Mouse (Mus musculus) embryo, embryonic 10 days (tissue): ENCODE data around the gene C530008M17Rik.

ENCODE experiments used
- DNase-seq: peaks from one replicate; pipeline ENCODE4 v3.0.0-alpha.2; 2015; ENCODE audit warnings: low spot score

C530008M17Rik gene

DNA sequence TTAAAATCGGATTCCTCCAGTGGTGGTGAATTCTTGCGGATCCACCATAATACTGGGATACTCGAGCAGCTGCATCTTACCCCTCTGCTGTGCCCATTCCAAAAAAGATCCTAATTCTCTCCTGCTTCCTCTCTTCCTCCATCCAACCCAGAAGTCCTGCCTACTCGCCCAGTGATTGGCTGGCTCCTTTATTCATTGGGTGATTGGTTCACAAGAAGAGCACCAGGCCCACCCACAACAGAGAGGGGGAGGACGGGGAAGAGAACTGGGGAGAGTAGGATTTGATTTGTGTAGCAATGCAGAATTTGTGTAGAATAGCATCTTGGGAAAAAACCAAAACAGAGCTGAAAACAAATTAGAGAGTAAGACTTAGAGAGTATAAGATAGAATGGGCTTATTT, 180.7 kb downstream of the C530008M17Rik start:
- DNase-seq = no peak

DNA sequence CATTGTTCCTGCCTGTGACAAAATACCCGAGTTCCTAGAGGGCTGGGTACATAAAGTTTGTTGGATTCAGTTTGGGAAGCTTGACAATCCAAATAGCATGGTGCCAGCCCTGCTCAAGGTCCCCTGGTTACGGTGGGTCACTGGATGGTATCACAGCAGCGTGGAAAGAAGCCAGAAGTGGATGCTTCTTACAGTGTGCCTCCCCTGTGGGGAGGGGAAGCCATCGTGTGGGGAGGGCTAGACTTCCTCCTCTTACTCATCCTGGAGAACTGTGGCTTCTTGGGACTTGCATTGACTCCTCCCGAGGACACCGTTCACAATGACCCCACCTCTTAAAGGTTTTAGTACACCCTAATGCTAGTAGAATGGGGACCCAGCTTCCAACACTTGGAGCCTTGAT, 183.5 kb downstream of the C530008M17Rik start:
- DNase-seq = no peak

DNA sequence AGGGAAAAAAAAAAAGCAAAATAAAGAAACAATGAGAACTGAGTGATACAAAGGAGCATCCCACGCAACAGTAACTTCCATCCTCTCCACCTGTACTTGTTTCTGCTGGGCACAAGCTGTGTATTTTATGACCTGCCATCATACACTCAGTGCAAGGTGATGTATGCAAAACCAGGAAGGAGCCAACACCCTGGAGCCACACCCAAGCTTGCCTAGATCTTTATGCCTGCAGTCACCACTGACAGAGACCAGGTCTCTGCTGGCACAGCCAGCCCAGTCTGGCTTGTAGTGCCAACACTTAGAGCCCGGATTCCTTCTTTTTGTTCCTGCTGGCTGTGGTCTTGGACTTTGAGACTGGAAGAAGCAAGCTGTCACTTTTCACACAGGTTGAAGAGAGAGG, 185.5 kb downstream of the C530008M17Rik start:
- no peak for DNase-seq

DNA sequence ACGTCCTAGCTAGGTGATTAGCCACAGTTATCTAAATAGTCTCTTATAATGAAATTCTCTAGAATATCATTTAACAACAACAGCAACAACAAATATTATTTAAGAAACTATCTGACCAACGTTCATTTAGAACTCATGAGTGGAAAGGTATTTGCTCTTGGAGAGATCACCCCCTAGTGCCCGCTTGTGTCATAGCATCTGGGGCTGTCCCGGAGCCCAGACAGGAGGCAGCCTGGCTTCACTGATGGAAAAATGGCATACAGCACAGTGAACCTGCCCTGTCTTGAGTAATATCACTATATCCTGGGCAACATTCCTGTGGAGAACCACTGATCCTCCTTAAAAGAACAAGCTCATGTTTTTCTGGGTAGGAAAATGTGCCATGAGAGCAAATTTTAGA, 187.1 kb downstream of the C530008M17Rik start:
- peak; percentile 63 for DNase-seq

DNA sequence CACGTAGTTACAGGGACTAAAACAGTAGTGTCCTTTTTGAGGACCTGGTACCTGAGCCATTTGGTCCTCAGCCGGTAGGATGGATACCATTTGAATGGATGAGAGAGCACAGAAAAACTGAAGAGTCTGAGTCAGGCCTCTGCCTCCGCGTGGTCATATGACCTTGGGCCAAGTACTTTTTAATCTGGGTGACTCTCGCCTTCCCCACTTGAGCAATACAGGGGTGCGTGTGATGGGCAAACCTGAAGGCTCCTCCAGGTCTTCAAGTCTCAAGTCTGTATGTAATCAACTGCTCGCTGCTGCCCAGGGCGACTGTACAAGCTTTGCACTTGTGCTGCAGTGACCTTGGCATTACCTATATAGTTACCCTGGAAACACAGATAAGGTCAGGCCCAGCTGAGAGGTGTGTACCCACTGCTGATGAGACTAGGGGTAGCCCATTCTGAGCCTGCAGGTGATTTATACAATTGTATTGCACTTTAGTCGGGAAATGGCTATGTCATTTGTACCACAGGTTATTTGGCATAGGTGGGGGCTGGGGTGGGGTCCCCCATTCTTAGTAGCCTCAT, 187.6 kb downstream of the C530008M17Rik start:
- DNase-seq = no peak

DNA sequence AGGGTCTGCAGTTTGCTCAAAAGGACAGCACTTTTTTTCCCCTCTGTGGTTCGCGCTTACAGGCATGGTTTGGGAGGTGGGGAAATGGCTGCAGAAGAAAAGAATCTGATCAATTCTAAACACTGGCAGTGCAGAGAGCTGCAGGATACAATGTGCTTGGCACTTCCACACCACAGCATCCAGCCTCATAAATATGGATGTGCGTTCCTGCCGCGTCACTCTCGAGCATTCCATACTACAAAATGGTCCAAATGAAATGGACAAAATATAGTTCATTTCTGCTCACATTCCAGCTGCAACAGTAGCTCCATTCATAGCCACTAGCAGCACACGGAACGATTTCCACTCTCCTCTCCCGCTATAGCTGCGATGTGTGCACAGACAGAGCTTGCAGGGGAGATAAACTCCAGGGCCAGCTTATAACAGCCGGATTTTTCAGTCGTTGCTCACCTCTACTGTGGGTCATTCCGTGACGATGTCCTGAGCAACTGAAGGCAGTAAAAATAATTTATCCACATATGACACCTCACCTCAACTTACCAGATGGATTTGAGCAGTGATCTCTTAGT, 188.4 kb downstream of the C530008M17Rik start:
- DNase-seq = no peak

DNA sequence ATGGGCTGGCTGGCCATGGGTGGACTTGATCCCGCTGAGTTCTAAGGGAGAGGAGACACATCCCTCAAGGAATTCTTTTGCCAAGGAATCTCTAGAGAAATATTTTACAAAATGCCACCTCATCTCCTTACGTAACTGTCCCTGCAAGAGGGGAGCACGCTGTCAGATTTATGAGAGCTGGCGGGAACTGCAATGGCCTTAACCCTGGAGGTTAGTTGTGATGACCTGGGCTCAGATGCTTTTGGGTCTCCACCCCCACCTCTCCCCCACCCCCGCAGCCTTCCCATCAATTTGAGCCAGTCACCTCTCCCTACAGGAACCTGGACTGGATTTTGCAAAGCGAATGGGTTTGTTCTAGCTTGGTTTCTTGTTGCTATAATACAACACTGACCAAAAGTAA, 190.8 kb downstream of the C530008M17Rik start:
- no peak for DNase-seq

DNA sequence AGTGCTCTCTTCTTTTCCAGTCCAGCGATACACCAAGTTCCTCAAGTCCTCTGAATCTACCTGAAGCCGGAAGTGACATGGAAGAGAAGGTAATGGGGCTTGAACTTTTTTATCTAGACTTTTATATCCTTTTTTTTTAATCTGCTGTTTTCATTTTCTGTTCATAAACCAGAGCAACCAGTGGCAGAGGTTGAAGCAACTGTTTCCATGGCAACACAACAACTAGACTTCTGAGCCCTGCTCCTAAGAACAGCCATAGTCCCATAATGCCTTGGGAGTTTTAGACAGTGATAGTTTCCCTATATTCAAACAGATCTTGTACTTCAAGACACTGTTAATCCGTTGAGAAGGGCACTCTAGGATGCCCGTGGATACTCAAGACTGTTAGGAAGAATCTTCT, 195.0 kb downstream of the C530008M17Rik start:
- DNase-seq = no peak

DNA sequence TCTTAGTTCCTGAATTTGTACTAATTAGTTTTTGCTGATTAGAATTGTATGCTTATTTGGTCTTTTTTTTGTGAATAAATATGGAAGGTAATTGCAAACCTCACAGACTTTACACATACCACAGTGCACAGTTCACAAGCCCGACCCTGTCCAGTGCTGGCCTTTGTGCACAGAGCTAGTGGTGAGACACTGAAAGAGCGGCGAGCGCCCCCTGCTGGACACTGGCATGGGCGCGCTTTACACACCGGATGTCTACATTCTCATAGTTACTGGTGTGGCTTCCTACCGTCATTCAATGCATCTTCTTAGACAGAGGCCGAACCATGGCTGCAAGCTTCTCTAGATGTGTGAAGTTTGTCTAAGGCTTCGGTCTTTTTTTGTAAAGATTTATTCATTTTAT, 197.2 kb downstream of the C530008M17Rik start:
- peak; percentile 89 for DNase-seq

DNA sequence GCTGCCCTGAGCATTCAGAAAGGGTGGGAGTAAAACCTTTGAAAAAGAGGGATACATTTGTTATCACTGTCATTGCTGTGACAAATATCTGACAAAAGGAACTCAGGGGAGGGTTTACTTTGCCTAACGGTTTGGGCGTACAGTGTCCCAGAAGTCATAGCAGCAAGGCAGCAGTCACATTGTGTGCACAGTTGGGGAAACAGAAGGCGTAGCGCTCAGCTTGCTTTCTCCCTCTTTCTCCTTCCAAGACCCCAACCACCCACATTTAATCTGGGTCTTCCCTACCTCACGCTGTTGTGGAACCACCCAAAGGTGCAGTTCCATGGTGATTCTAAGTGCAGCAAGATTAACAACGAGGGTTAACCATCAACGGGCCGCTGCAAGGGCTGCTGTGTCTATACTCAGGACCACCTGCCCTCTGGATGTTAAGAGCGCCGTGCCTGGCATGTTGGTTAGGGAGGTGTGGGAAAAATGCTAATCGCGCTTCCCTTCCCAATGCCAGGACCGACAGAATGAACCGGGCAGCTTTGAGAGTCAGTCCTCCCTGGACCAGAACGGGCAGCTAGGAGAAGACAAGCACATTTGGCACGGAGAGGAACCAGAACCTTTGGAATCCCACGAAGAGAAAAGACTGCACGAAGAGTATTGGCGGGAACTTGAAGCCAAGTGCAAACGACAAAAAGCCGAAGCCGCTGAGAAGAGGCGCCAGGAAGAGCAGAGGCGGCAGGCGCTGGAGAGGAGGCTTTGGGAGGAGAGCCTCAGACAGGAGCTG, 199.7 kb downstream of the C530008M17Rik start:
- no peak for DNase-seq

DNA sequence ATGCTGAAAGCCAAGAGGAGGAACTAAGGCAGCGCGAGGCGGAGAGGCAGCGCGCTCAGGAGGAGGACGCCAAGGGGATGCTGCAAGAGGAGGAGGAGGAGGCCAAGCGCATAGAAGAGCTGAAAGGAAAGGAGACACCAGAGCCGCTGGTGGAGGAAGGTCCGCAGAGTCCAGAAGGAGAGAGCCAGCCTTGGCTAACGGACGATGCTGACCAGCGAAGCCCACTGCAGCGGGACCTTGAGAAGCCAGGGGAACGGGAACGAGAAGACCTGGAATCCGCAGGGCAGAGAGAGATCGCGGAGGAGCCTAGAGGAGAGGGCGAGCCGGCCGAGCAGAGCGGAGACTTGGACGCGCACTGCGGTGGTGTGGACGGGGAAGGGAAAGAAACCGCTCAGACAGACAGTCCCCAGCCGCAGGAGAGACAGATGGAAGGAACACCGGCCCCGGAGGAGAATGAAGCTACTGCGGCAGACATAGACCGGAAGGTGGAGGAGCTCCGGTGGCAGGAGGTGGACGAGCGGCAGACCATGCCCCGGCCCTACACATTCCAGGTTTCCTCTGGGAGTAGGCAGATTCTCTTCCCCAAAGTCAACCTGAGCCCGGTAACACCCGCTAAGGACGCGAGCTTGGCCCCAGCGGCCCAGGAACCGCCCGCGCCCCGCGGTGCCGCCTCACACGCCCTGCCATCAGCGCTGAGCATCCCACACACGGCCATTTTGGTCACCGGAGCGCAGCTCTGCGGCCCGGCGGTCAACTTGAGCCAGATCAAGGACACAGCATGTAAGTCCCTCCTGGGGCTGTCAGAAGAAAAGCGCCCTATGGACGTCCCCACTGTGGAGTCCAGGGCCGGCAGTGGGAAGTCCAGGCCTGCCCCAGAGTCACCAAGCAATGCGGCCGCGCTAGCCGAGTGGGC, 201.0 kb downstream of the C530008M17Rik start:
- peak; percentile 53 for DNase-seq

DNA sequence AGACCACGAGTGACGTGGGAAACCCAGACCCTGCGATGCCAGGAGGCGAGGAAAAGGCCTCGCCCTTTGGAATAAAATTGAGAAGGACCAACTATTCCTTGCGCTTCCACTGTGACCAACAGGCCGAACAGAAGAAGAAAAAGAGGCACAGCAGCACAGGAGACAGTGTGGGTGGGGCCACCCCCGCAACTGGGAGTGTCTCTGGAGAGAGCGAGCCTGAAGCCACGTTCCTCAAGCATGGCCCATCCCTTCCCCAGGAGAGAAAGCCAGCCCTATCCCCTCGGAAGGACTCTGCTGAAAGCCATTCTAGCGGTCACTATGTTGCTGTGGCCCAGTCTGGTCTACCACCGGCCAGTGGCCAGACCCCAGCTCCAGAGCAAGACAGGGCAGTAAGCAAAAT, 202.1 kb downstream of the C530008M17Rik start:
- no peak for DNase-seq

DNA sequence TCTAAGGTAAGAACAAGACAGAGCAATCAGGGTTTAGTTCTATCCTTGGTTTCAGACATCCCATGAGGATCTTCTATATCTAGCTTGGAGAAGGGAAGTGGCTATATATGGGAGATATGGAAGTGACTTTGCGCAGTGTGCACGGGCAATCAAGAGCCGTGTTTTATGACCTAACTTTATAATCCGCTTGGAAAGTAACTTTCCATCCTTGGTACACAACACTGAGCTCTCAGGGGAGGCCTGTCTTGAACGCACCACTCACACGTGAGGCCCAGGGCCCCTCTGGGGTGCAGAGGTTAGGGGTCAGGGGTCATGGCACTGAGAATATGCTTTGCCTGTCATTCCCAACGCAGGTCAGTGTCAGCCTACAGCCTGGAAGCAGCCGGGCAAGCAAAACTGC, 210.5 kb downstream of the C530008M17Rik start:
- DNase-seq = no peak

DNA sequence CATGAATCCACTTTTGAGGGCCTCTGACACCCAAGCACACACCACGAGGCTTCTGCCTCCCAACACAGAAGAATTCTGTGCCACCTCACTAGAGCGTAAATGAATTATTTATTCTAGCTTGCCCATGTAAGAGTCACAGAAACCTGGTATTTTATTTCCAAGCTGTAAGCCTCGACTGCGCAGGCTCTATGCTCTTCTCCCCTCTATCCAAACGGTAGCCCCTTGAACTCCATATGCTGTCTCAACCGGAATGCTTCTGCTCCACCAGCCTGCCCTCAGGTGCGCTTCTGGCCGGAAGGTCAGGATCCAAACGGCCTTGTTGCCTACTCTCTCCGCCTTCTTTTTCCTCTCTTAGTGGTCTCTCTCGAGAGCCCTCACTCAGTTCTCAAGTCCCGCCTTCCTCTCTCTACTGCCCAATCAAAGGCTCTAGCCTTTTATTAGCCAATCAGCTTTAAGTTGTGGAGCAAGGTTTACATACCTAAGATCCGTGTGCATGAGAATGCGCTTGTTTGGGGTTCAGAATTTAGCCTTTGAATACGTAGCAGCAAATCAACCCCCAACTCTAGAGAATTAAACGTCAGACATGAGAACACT, 212.5 kb downstream of the C530008M17Rik start:
- DNase-seq = peak; percentile 71

DNA sequence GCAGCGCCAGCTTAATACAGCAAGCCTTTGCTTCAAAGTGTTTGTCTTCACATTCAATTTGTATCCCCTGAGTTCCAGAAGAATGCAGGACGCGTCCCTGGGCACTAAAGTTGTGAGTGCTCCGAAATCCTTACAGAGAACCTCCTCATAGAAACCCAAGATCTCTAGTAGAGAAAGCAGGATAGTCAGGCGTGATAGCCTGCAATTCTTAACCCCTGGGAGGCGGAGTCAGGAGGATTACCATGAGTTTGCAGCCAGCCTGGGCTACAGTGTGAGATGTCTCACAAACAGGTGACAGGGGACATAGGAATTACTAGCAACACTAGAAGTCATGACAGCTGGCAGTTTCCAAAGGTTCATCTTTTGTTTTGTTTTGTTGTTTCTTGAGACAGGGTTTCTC, 213.2 kb downstream of the C530008M17Rik start:
- DNase-seq = no peak

DNA sequence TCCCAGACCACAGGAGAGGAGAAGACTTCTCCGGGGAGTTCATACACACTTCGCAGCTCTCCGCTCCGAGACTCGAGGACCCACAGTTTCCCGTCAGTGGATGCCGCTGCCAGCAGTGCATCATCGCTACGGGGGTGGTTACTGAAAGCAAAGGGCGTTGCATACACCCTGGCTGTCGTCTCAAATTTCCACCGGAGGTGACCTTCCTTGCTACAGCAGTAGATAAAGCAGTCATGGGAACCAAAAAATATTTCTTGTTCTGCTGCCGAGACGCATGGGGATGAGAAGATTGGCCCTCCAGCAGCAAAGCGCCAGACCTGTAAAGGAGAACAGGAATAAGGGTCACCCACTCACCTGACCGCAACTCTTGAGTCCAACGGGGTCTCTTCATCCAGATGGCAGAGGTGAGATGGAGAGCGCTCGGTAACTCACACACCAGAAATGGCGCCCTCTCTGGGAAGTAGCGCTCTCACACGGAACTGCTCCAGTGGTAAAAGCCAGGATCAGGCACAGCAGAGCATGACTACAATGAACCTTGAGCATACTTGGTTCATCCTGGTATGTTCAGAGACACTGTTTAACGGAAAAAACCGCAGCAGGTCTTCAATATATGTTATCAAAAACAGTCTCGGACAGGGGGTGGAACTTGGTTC, 219.9 kb downstream of the C530008M17Rik start:
- no peak for DNase-seq

DNA sequence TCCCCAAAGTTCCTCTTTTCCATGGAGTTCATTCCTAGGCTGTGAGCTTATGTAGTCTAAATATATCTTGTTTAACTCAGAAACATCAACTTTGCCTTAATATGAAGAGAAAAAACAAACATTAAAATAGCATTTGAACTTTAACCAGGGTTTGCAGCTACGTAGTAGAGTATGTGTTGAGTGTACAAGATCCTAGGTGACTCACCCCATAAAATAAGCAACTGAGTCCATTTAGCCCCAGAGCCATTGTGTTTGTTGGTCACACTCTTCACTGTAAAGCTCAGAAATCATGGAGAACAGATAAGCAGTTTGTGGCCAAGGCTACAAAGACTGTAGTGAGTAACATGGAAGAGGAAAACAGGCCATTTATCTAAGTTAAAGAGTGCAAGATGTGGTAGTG, 227.8 kb downstream of the C530008M17Rik start:
- no peak for DNase-seq

DNA sequence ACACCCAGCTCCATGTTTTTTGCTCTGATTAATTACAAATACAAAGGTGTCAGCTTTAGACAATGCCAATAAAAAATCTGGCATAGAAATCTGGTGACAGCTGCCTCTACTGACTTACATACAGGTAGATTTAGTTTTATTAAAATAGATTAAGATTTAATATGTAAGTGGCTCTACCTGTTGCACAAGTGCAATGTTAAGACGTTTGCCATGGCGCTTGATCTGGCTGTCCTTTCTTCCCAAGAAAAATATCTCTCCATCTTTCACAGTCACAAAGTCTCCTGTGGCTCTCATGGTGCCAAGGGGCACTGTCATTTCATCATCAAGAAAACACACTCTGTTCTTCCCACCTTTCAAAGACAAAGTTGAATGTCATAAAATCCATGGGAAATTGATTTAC, 230.7 kb downstream of the C530008M17Rik start:
- DNase-seq = no peak

DNA sequence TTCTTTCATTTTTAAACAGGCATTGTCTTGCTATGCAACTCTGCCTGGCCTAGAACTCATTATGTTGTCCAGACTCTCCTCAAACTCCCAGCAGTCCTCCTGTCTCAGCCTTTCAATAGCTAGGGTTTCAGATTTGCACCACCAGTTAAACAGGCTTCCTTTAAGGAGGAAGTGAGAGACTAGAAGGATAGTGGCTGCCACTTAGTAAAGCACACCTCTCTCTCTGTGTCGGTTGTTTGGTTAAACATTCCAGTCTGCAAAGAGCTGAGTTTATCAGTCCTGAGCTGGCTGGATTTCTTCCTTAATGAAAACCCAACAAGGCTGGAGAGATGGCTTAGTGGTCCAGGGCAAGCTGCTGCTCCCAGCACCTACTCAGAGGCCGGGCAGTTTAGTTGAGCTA, 236.3 kb downstream of the C530008M17Rik start:
- DNase-seq = no peak

DNA sequence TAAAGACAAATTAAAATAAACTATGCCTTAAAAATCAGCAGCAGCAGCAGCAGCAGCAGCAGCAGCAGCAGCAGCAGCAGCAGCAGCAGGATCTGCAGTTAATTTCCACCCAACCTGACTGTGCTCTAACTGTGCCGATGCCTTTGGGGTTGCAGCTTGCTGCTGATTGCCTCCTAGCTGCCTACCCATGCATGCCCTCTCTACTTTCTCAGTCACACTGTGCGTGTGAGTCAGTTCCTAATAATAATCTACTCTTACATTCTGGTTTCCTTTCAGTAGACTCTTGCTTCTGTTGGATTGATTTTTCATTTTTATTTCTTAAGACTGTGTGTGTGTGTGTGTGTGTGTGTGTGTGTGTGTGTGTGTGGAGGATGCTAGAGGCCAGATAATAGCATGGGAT, 236.8 kb downstream of the C530008M17Rik start:
- DNase-seq = no peak

DNA sequence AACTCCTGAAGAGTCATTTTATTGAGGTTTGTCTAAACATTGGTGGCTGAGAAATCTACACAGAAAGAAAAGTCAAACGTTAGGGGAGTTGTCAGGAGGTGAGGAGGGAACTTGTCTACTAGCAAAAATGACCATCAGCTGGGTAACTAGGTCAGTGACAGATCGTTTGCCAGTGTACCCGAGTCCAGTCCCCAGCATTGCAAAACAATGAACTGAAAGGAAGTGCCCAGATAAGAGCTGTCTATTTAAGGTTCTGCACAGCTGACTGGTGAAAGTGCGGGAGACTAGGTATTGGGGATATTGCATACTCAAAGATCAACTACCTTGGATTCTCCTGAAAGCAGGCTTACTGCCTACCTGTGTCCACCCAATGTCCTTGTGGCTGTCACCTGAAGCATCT, 245.8 kb downstream of the C530008M17Rik start:
- DNase-seq = no peak
